Mouse (Mus musculus) heart, adult 2 months (tissue): ENCODE measurements around the gene Sorcs2. TPM values are rescaled to one million over a fixed set of nuclear protein-coding genes. Genes with fewer than 3 reads are reported as not detected.
A peak's percentile ranks its signal among the peaks of the same experiment; 100 is the strongest.

ENCODE experiments used
- DNase-seq, 2 experiments: peaks; one replicate each; pipeline ENCODE4 v3.0.0; 2021
- H3K27ac ChIP-seq: fragments of 200-600 bp; 2 replicates; pipeline ENCODE4 v1.8.1; 2022
- H3K27me3 ChIP-seq: fragments of 200-500 bp; 2 replicates; pipeline ENCODE4 v1.6.1; 2012; ENCODE audit warnings: mild to moderate bottlenecking, low read length, inconsistent platforms, mixed read lengths; ENCODE audit not compliant: control insufficient read depth, insufficient read depth
- H3K36me3 ChIP-seq: fragments of 200-500 bp; 2 replicates; pipeline ENCODE4 v1.6.1; 2012; ENCODE audit warnings: low read length, inconsistent platforms; ENCODE audit not compliant: control insufficient read depth, insufficient read depth
- H3K4me1 ChIP-seq: fragments of 200-500 bp; 2 replicates; pipeline ENCODE4 v1.6.1; 2011; ENCODE audit warnings: low read length; ENCODE audit not compliant: control insufficient read depth, insufficient read depth
- H3K4me3 ChIP-seq: fragments of 200-600 bp; 2 replicates; pipeline ENCODE4 v1.8.1; 2022
- H3K79me2 ChIP-seq: fragments of 200-500 bp; replicated peaks from 2 replicates; pipeline ENCODE4 v1.6.1; 2012; ENCODE audit warnings: mild to moderate bottlenecking, inconsistent platforms, low read length, moderate library complexity, mixed read lengths; ENCODE audit not compliant: control insufficient read depth, insufficient read depth
- H3K9ac ChIP-seq: fragments of 200-500 bp; 2 replicates; pipeline ENCODE4 v1.6.1; 2012; ENCODE audit warnings: low read depth, mild to moderate bottlenecking, control low read depth, inconsistent platforms, low read length, mixed read lengths
- CTCF ChIP-seq: fragments of 200-600 bp; IDR thresholded peaks from 2 replicates; pipeline ENCODE4 v1.8.1; 2022; ENCODE audit warnings: antibody characterized with exemption, mild to moderate bottlenecking, moderate library complexity
- EP300 ChIP-seq: fragments of 200-500 bp; IDR thresholded peaks from 2 replicates; pipeline ENCODE4 v1.6.1; 2011; ENCODE audit warnings: low read depth, low read length, control low read depth; ENCODE audit not compliant: insufficient read depth
- POLR2A ChIP-seq: fragments of 200-500 bp; IDR thresholded peaks from 2 replicates; pipeline ENCODE4 v1.6.1; 2011; ENCODE audit warnings: mild to moderate bottlenecking, low read depth, low read length, control low read depth; ENCODE audit not compliant: insufficient read depth
- WGBS: fragments of 180-500 bp; shearing (Covaris S2); methylation state at CpG from one replicate; pipeline ENCODE4 v1.1.7; 2018; 5-methylcytosine and 5-hydroxymethylcytosine counted together
- intact Hi-C: fragments of 180-260 bp; cut with DNase I; formaldehyde crosslinking; loops from one replicate; pipeline ENCODE4 v1.15.1; 2025
- polyA plus RNA-seq: library from polyadenylated mRNA; depleted of rRNA; stranded (reverse); fragments of >200 nt; gene quantifications from 2 replicates; pipeline ENCODE4 v1.2.3, GENCODE M21; 2012
- total RNA-seq, 2 experiments: library from RNA; stranded (reverse); gene quantifications; 2 replicates each; pipeline ENCODE4 v1.2.3; 2021

Gene Sorcs2
- total and polyA plus RNA-seq, 3 experiments: 6.0 to 9.0 (median 7.7) TPM

GRCm38 (mm10) chr5:36356659-36357058, 41.3 kb downstream of the Sorcs2 start:
- Histone ChIP-seq H3K4me3 (no peak overlapping the region), H3K27me3 (no peaks in the 10 kb centered on the region), H3K9ac (no peak overlapping the region), H3K36me3 (no peaks in the 10 kb centered on the region), H3K27ac (no peak overlapping the region), H3K79me2 (no peaks in the 10 kb centered on the region), H3K4me1 (peaks cover 3% of the 10 kb centered on the region)
- DNase-seq: no peak
- TF ChIP-seq POLR2A (no peak), CTCF (no peak), EP300 (no peak)
- WGBS: 69% methylated on average over 4 of the region's 4 CpGs
- intact Hi-C loops: no loop called here

- H3K27ac ChIP-seq: no peak overlapping the region
Measured at GRCm38 (mm10) chr5:36355683-36356082, 42.3 kb downstream of the Sorcs2 start.

GRCm38 (mm10) chr5:36353679-36354078, 44.3 kb downstream of the Sorcs2 start:
- no peak overlapping the region for H3K27ac ChIP-seq
- DNase-seq: no peak
- TF ChIP-seq POLR2A (no peak), CTCF (no peak)

More at GRCm38 (mm10) chr5:36355683-36356082, 42.3 kb downstream of the Sorcs2 start:
- intact Hi-C loops: no loop called here
- H3K4me3 ChIP-seq: no peak overlapping the region
- H3K4me1 ChIP-seq: peaks cover 3% of the 10 kb centered on the region
- 69% methylated on average over 3 of the region's 3 CpGs for WGBS
- no peaks in the 10 kb centered on the region for H3K79me2 ChIP-seq
- no peaks in the 10 kb centered on the region for H3K27me3 ChIP-seq
- TF ChIP-seq POLR2A: no peak
- DNase-seq: peak in 1 of 2 experiments; percentile 37
- no peak overlapping the region for H3K9ac ChIP-seq
- no peaks in the 10 kb centered on the region for H3K36me3 ChIP-seq

GRCm38 (mm10) chr5:36353194-36353593, 44.7 kb downstream of the Sorcs2 start:
- no peaks in the 10 kb centered on the region for H3K36me3 ChIP-seq
- intact Hi-C loops: no loop called here
- no peak overlapping the region for H3K9ac ChIP-seq

More at GRCm38 (mm10) chr5:36353679-36354078, 44.3 kb downstream of the Sorcs2 start:
- Histone ChIP-seq H3K36me3 (no peaks in the 10 kb centered on the region), H3K4me1 (peaks cover 2% of the 10 kb centered on the region; the same call in 1 of the 2 replicates), H3K9ac (no peak overlapping the region), H3K79me2 (no peaks in the 10 kb centered on the region), H3K27me3 (no peaks in the 10 kb centered on the region), H3K4me3 (no peak overlapping the region)
- intact Hi-C loops: no loop called here
- 40% methylated on average over 6 of the region's 6 CpGs for WGBS

GRCm38 (mm10) chr5:36346698-36347097, 51.2 kb downstream of the Sorcs2 start:
- WGBS: 67% methylated on average over 4 of the region's 4 CpGs

More at GRCm38 (mm10) chr5:36353194-36353593, 44.7 kb downstream of the Sorcs2 start:
- Histone ChIP-seq H3K4me1 (peaks cover 2% of the 10 kb centered on the region; the same call in 1 of the 2 replicates), H3K4me3 (no peak overlapping the region), H3K79me2 (no peaks in the 10 kb centered on the region), H3K27me3 (no peaks in the 10 kb centered on the region), H3K27ac (no peak overlapping the region)
- 86% methylated on average over 2 of the region's 2 CpGs for WGBS
- TF ChIP-seq CTCF (no peak), EP300 (no peak), POLR2A (no peak)
- no peak for DNase-seq

GRCm38 (mm10) chr5:36339283-36339682, 58.7 kb downstream of the Sorcs2 start:
- Histone ChIP-seq H3K27me3 (no peaks in the 10 kb centered on the region), H3K9ac (no peak overlapping the region), H3K4me1 (no peaks in the 10 kb centered on the region), H3K79me2 (no peaks in the 10 kb centered on the region), H3K27ac (no peak overlapping the region), H3K4me3 (no peak overlapping the region), H3K36me3 (no peaks in the 10 kb centered on the region)
- no peak for TF ChIP-seq EP300
- TF ChIP-seq POLR2A: no peak
- no peak for TF ChIP-seq CTCF
- 82% methylated on average over 3 of the region's 3 CpGs for WGBS
- intact Hi-C loops: no loop called here
- no peak for DNase-seq

More at GRCm38 (mm10) chr5:36346698-36347097, 51.2 kb downstream of the Sorcs2 start:
- Histone ChIP-seq H3K79me2 (no peaks in the 10 kb centered on the region), H3K4me3 (no peak overlapping the region), H3K27me3 (no peaks in the 10 kb centered on the region), H3K27ac (no peak overlapping the region), H3K4me1 (no peaks in the 10 kb centered on the region), H3K9ac (no peak overlapping the region), H3K36me3 (no peaks in the 10 kb centered on the region)
- no peak for DNase-seq
- intact Hi-C loops: no loop called here
- no peak for TF ChIP-seq EP300
- no peak for TF ChIP-seq POLR2A
- TF ChIP-seq CTCF: no peak
